Mouse (Mus musculus) CD4-positive, CD25-positive, alpha-beta regulatory T cell, adult 2 months (primary cell): Measurements from ENCODE around the gene Polr1e.
"Not testable (repeated sequence)": the region's sequence is repeated elsewhere in the genome, so short reads cannot be mapped to it uniquely, and the experiment has no call there.

Experiments used
- DNase-seq: peaks from one replicate; pipeline ENCODE4 v3.0.0-alpha.2; 2012; ENCODE audit warnings: low read depth, low spot score

The Polr1e gene

GRCm38 (mm10) chr4:45018452-45018980 is at the start of gene Polr1e:
Gene Polr1e (plus strand): TSS chr4:45018583.
- peak; percentile 96 for DNase-seq

- DNase-seq, result no peak
These were observed 48.3 kb upstream of the Polr1e start for GRCm38 (mm10) chr4:44970056-44970455.

GRCm38 (mm10) chr4:44970612-44971110 is 47.7 kb upstream of the Polr1e start:
- peak; percentile 78 for DNase-seq

- peak; percentile 95 for DNase-seq
These were observed 44.9 kb upstream of the Polr1e start for GRCm38 (mm10) chr4:44973450-44973849.

GRCm38 (mm10) chr4:44973871-44974270 is 44.5 kb upstream of the Polr1e start:
- no peak for DNase-seq

GRCm38 (mm10) chr4:44974331-44974730 is 44.1 kb upstream of the Polr1e start:
- no peak for DNase-seq

- DNase-seq, result no peak
These were observed 42.3 kb upstream of the Polr1e start for GRCm38 (mm10) chr4:44976026-44976615.

- no peak for DNase-seq
These were observed 41.3 kb upstream of the Polr1e start for GRCm38 (mm10) chr4:44976921-44977710.

- no peak for DNase-seq
These were observed 40.2 kb upstream of the Polr1e start for GRCm38 (mm10) chr4:44978175-44978574.

GRCm38 (mm10) chr4:44979794-44980338 is 38.5 kb upstream of the Polr1e start:
- DNase-seq, result no peak

- DNase-seq, result peak; percentile 91
These were observed 37.0 kb upstream of the Polr1e start, which contains the start of gene Grhpr for GRCm38 (mm10) chr4:44981280-44981973. Gene Grhpr (plus strand): TSS chr4:44981395.

GRCm38 (mm10) chr4:44981974-44982287 is 36.5 kb upstream of the Polr1e start:
- DNase-seq, result no peak

- DNase-seq, result no peak
These were observed 35.8 kb upstream of the Polr1e start for GRCm38 (mm10) chr4:44982440-44983130.

- no peak for DNase-seq
These were observed 35.1 kb upstream of the Polr1e start for GRCm38 (mm10) chr4:44983131-44983740.

- DNase-seq, result no peak
These were observed 27.8 kb upstream of the Polr1e start for GRCm38 (mm10) chr4:44990560-44990959.

GRCm38 (mm10) chr4:44992330-44992729 is 26.1 kb upstream of the Polr1e start:
- not testable (repeated sequence) for DNase-seq

- DNase-seq, result not testable (repeated sequence)
These were observed 25.2 kb upstream of the Polr1e start for GRCm38 (mm10) chr4:44993179-44993578.

GRCm38 (mm10) chr4:44993847-44994246 is 24.5 kb upstream of the Polr1e start:
- DNase-seq, result no peak

- DNase-seq, result no peak
These were observed 23.6 kb upstream of the Polr1e start for GRCm38 (mm10) chr4:44994776-44995175.

- no peak for DNase-seq
These were observed 20.3 kb upstream of the Polr1e start for GRCm38 (mm10) chr4:44998071-44998470.

GRCm38 (mm10) chr4:45000001-45000400 is 18.4 kb upstream of the Polr1e start:
- no peak for DNase-seq
